Mouse (Mus musculus) G1E (cell line): Measurements from ENCODE around the gene Pkhd1. TPM values are rescaled to one million over a fixed set of nuclear protein-coding genes. Genes with fewer than 3 reads are reported as not detected.

Experiments used
- ATAC-seq: 2 replicates; pipeline ENCODE4 v1.8.0; 2016; ENCODE audit warnings: mild to moderate bottlenecking; ENCODE audit not compliant: insufficient number of reproducible peaks, poor library complexity, low FRiP score, severe bottlenecking; ENCODE audit errors: extremely low read depth
- DNase-seq: peaks from one replicate; pipeline ENCODE4 v3.0.0; 2012; ENCODE audit warnings: low spot score
- H3K27me3 ChIP-seq: 2 replicates; pipeline ENCODE4 v1.6.1; 2012; ENCODE audit warnings: mild to moderate bottlenecking, low read length, inconsistent platforms; ENCODE audit not compliant: insufficient read depth
- H3K36me3 ChIP-seq: replicated peaks from 2 replicates; pipeline ENCODE3; 2012; ENCODE audit warnings: mild to moderate bottlenecking, inconsistent platforms
- H3K4me1 ChIP-seq: 2 replicates; pipeline ENCODE4 v1.6.1; 2012; ENCODE audit warnings: low read depth, low read length, inconsistent platforms, mixed read lengths; ENCODE audit not compliant: insufficient read depth
- H3K4me3 ChIP-seq: 2 replicates; pipeline ENCODE4 v1.5.1; 2012; ENCODE audit warnings: low read depth, mild to moderate bottlenecking, inconsistent platforms, low read length, moderate library complexity, mixed read lengths
- H3K9me3 ChIP-seq: replicated peaks from 2 replicates; pipeline ENCODE4 v1.6.1; 2012; ENCODE audit warnings: inconsistent platforms
- CTCF ChIP-seq: IDR thresholded peaks from 2 replicates; pipeline ENCODE4 v1.5.1; 2012; ENCODE audit warnings: low read depth, low read length, inconsistent platforms, mixed read lengths
- GATA1 ChIP-seq: IDR thresholded peaks from 2 replicates; pipeline ENCODE4 v1.6.1; 2012; ENCODE audit warnings: borderline replicate concordance, low read length, inconsistent platforms, mixed read lengths
- GATA2 ChIP-seq: IDR thresholded peaks from 2 replicates; pipeline ENCODE4 v1.6.1; 2012; ENCODE audit warnings: low read depth, low read length, inconsistent platforms, borderline replicate concordance
- POLR2AphosphoS5 ChIP-seq: IDR thresholded peaks from 2 replicates; pipeline ENCODE4 v1.6.1; 2012; ENCODE audit warnings: low read depth, low read length, inconsistent platforms; ENCODE audit not compliant: insufficient replicate concordance
- TAL1 ChIP-seq: conservative IDR thresholded peaks from 2 replicates; pipeline ENCODE4 v1.6.1; 2012; ENCODE audit warnings: low read depth, low read length, inconsistent platforms, mixed read lengths
- polyA plus RNA-seq: library from polyadenylated mRNA; stranded (reverse); fragments of >175 nt; gene quantifications from 2 replicates; pipeline ENCODE4 v1.2.3, GENCODE M21; 2012
- total RNA-seq, 2 experiments: library from RNA; stranded (forward) in 1 of 2; stranded (reverse) in 1 of 2; fragments of 200-1000 nt in 1 of 2; fragments of >200 nt in 1 of 2; fragmentation: Nextera tagmentation in 1 of 2; gene quantifications; 2 replicates each; pipeline ENCODE4 v1.2.3; 2014 to 2017

Pkhd1 gene
- total and polyA plus RNA-seq, 3 experiments = 0.49 TPM; not detected in 2

DNA sequence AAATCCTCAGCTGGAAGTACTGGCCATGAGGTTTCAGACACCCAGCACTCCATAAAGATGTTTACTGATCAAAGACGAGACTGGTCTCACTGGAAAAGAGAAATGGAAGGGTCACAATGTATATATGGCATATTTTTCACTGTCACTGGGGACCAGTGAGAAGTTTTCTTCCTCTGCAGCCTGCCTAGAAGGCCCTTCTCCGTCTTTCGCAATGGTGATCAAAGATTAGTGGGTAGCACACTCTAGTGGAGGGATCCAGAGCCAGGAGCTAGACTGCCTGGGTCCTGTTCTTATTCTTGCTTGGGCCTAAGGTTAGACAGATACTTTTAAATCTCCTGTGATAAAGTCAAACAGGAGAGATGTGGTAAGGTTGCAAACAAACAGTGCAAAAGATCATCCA is 311.7 kb downstream of the Pkhd1 start:
- ATAC-seq = no peak
- H3K4me3 ChIP-seq = no peak overlapping the region
- H3K27me3 ChIP-seq = no peaks in the 10 kb centered on the region
- no peaks in the 10 kb centered on the region for H3K4me1 ChIP-seq
- no peak for TF ChIP-seq GATA1
- TF ChIP-seq POLR2AphosphoS5 = no peak
- no peak for TF ChIP-seq CTCF
- no peak for TF ChIP-seq TAL1
- TF ChIP-seq GATA2 = no peak
- DNase-seq = no peak
- no peaks in the 10 kb centered on the region for H3K36me3 ChIP-seq
- no peaks in the 10 kb centered on the region for H3K9me3 ChIP-seq

- ATAC-seq (no peak), DNase-seq (no peak)
- no peaks in the 10 kb centered on the region for H3K9me3 ChIP-seq
- H3K36me3 ChIP-seq = no peaks in the 10 kb centered on the region
- H3K27me3 ChIP-seq = no peaks in the 10 kb centered on the region
- no peak for TF ChIP-seq GATA2
- no peak for TF ChIP-seq TAL1
- TF ChIP-seq CTCF = no peak
- TF ChIP-seq GATA1 = no peak
- no peak for TF ChIP-seq POLR2AphosphoS5
- H3K4me1 ChIP-seq = no peaks in the 10 kb centered on the region
- H3K4me3 ChIP-seq = no peak overlapping the region
Measured at GRCm38 (mm10) chr1:20302943-20303578, 314.8 kb downstream of the Pkhd1 start.

GRCm38 (mm10) chr1:20302187-20302942 is 315.5 kb downstream of the Pkhd1 start:
- Histone ChIP-seq H3K36me3 (no peaks in the 10 kb centered on the region), H3K4me1 (no peaks in the 10 kb centered on the region), H3K27me3 (no peaks in the 10 kb centered on the region), H3K4me3 (no peak overlapping the region), H3K9me3 (no peaks in the 10 kb centered on the region)
- TF ChIP-seq TAL1 (no peak), CTCF (no peak), POLR2AphosphoS5 (no peak), GATA2 (no peak), GATA1 (no peak)
- ATAC-seq (no peak), DNase-seq (no peak)

GRCm38 (mm10) chr1:20301631-20302030 is 316.2 kb downstream of the Pkhd1 start:
- DNase-seq (no peak), ATAC-seq (no peak)
- no peaks in the 10 kb centered on the region for H3K9me3 ChIP-seq
- H3K27me3 ChIP-seq = no peaks in the 10 kb centered on the region
- H3K36me3 ChIP-seq = no peaks in the 10 kb centered on the region
- TF ChIP-seq TAL1 (no peak), CTCF (no peak), GATA2 (no peak), POLR2AphosphoS5 (no peak), GATA1 (no peak)
- H3K4me3 ChIP-seq = no peak overlapping the region
- no peaks in the 10 kb centered on the region for H3K4me1 ChIP-seq

GRCm38 (mm10) chr1:20288696-20289095 is 329.2 kb downstream of the Pkhd1 start:
- DNase-seq = no peak
- Histone ChIP-seq H3K4me3 (no peak overlapping the region), H3K27me3 (no peaks in the 10 kb centered on the region), H3K4me1 (no peaks in the 10 kb centered on the region), H3K9me3 (no peaks in the 10 kb centered on the region), H3K36me3 (no peaks in the 10 kb centered on the region)
- ATAC-seq = no peak
- TF ChIP-seq CTCF (no peak), GATA2 (no peak), TAL1 (no peak), POLR2AphosphoS5 (no peak), GATA1 (no peak)

- TF ChIP-seq CTCF = no peak
- no peak for TF ChIP-seq POLR2AphosphoS5
- no peak for TF ChIP-seq GATA1
- TF ChIP-seq TAL1 = no peak
- no peak for TF ChIP-seq GATA2
- no peak for DNase-seq
Measured at GRCm38 (mm10) chr1:20260403-20260802, 357.5 kb downstream of the Pkhd1 start.

More at GRCm38 (mm10) chr1:20260403-20260802, 357.5 kb downstream of the Pkhd1 start:
- H3K4me1 ChIP-seq = no peaks in the 10 kb centered on the region
- no peaks in the 10 kb centered on the region for H3K36me3 ChIP-seq
- no peak overlapping the region for H3K4me3 ChIP-seq
- ATAC-seq = no peak
- H3K9me3 ChIP-seq = no peaks in the 10 kb centered on the region
- H3K27me3 ChIP-seq = no peaks in the 10 kb centered on the region
